Mouse (Mus musculus) WW6 (cell line): ENCODE measurements at regions not wholly inside any gene's neighbourhood (a gene's known extent, or its start where the extent isn't known, plus 50 kb on each side); places are given as distances from the start of the nearest gene placed in this dataset.
A peak's percentile ranks its signal among the peaks of the same experiment; 100 is the strongest.
"Not testable (repeated sequence)": the region's sequence is repeated elsewhere in the genome, so short reads cannot be mapped to it uniquely, and the experiment has no call there.

Source experiments
- DNase-seq: peaks from one replicate; pipeline ENCODE4 v3.0.0-alpha.2; 2013; ENCODE audit warnings: low read depth, low spot score

DNA sequence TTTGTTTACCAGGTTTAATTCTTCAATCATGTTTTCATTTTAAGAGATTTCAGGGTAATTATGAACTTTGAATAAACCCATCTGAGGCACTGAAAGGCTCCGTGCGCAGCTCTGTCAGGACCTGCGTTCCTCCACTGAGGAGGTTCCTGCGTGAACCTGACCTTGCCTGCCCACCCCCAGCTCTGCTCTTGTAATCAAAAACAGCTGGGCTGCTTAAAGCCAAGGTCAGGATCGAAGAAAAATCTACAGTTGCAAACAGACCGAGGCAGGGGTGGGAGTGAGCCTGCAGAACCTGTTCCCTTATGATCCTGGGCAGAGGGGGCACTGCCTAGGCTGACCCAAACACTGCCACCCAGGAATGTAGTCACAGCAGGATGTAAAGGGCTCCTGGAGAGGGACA, 134.8 kb upstream of the Bcor start:
- DNase-seq: no peak

DNA sequence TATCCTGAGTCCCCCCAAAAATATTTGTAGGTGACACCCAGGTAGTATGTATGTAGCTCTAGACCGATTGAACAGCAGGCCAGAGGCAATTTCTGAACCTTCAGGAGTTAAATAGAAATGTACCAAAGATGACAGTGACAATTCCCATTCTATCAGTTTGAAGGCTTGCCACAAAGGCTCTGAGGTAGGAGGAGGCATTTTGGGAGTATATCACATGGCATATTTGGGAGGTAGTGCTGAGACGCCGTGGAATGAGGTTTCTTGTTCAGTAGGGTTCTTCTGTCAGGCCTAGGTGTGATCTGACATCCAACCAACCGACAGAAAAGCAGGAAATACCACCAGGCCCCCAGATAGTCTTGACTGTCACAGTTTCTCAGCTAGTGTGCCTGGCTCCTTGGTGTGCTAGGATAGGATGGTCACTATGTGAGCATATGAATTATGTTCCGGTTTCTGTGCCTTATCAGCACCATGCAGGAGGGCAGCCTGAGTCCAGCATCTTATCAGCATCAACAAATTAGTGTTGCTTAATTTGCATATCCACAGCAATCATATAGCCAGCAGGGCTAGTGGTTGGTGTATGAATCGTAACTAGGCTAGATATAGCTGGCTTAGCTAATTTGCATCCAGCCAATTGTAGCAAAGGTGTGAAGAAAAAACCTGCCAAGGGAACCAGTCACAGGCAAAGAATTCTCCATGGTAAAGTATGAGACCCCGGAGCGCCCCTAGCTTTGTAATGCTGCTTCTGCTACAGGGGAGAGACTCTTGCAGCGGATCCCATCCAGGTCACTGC, 136.3 kb upstream of the Bcor start:
- no peak for DNase-seq

DNA sequence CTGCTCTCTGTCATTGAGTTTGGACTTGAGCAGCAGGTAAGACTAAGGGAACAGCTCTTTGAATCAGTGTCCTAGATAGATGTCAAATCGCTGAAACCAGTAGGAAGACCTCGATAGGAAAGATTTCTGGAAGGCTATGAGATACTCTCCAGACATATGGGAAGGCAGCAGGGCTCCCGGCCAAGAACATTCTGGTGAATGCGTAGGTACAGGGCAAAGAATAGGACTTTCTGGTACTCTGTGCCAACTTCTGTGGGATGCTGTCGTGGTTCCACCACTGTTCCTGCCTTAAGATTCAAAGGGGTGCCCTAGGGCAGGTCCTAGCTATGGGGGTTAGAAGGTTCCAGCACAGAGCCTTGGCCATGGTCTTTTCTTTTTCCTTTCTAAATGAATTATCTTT, 138.5 kb upstream of the Bcor start:
- DNase-seq: no peak

DNA sequence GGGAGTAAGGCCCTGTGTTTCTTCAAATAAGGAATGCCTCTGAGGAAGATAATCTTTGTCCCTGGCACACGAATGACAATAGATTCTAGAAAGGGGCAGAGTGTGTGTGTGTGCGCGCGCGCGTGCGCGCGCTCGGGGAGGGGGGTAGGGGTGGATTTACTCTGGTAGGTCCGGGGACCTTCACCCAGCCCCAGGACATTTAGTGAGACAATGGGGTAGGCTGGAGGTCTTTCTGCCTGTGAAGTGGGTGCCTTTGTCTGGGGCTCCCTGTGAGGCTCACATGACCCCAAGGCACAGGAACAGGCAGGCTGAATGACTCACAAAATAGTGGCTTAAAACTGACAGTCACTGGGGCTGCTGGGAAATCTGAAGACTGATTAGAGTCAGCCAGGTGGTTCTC, 139.1 kb upstream of the Bcor start:
- DNase-seq: no peak

DNA sequence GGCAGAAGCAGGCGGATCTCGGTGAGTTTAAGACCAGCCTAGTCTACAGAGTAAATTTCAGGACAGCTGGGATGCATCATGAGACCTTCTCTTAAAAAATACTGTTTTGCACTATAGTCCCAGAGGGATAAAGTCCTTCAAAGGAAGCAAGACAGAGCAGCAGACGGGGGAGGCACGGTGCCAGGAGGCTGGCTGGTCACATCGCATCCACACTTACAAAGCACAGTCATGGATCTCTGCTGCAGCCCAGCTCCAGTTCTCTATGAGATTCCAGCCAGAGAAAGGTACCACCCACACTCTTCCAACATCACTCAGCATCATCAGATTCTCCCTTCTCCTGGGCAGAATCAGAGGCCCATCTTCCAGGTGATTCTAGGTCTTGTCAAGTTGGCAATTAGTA, 144.5 kb upstream of the Bcor start:
- no peak for DNase-seq

DNA sequence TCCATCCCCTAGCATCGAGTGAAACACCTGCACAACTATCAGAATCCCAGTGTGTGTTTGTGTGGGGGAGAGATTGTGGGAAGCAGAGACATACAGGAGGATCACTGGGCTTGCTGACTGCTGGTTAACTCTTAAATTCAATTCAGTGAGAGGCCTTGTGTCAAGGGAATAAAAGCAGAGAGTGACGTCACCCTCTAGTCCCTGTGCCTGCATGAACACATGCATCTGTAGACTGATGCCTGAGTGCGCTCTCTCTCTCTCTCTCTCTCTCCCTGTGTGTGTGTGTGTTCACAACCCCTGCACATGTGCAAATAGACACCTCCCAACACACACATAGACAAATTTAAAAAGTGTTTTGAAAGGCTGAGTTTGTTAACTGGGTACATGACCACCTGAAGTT, 146.8 kb upstream of the Bcor start:
- no peak for DNase-seq

DNA sequence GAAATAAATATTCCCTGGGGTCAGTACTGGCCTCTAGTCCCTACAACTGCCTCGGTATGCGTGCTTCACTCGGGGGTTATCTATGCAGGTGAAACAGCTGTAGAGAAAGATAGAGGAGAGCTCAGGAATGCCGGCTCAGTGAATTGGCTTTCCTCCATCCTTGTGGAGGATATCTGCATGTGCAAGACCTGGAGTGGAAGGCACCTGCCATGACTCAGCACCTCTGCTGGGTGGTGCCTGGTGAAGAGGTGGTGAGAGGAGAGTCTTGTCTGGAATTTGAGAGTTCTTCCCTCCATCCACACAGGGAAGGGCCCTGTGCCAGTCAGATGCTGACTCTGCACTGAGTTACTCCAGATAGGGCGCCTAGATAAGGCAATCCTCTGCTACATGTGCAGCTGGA, 152.4 kb upstream of the Bcor start:
- DNase-seq: no peak

DNA sequence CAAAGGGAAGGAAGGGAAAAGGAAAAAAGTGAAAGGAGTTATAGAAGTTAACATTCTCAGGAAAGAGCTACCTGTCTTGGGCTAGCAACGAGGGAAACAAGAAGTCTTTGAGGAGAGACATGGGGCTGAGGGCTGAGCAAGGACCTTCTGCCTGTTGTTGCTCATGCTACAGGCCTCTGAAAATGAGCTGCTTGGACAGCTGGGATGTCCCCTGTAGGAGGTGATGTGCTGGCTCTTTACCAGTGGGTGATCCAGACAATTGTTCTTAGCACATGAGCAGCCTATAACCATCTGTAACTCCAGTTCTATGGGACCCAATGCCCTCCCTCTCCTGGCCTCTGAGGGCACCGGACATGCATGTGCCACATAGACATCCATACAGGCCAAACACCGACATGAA, 155.5 kb upstream of the Bcor start:
- DNase-seq: no peak

DNA sequence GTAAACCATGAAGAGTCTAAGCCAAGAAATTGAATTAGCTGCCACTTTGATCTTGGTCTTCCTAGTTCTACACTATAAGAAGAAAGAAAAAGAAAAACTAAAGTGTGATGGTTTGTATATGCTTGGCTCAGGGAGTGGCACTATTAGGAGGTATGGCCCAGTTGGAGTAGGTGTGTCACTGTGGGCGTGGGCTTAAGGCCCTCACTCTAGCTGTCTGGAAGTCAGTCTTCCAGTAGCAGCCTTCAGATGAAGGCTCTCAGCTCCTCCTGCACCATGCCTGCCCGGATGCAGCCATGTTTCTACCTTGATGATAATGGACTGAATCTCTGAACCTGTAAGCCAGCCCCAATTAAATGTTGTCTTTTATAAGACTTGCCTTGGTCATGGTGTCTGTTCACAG, 157.3 kb upstream of the Bcor start:
- not testable (repeated sequence) for DNase-seq

DNA sequence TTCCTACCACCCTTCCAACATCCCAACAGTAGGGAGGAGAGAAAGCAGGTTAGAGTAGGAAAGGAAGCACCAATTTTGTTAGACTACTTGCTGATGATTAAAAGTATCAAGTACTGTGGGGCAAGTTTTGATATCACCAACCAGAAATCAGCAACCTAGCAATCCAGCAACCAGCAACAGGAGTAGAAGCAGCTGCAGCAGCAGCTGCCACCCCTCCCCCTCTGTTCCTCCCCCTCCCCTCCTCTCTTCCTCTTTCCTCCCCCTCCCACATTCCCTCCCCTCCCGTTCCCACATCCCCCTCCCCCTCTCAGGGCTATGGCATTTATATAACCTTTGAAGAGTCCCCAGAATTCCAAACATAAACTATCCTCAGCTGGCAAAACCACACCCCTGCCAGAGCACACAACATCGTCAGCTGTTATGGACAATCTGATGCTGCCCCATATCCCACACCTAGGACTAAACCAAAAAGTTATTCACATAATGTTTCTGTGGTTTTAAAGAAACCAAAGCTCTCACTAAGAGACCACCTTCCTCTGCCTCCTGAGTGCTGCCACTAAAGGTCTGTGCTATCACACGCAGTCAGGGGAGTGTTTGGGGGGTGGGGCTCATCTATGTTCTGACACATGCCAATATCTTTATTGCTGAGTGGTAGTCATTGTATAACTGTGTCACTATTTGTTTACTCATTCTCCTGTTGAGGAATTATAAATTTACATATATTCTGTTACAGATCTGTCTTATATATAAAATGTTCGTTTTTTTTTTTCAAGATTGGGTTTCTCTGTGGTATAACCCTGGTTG, 158.9 kb upstream of the Bcor start:
- no peak for DNase-seq

DNA sequence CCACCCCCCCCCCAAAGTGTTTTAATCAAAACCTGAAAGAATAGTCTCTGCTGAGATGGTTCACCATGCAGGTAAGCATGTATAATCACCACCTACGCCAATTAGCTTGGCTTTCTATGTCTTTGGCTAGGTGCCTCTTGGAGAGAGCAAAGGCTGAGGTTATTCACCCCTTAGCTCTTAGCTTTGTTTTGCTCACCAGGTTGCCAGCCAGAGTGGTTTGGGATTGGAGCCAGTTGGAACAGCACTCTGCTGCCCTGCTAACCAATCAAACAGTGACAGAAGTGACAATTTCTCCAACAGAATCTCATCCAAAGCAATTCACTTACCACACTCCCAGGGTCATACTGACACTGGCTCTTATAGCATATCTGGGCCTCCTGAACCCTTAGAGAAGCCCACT, 162.3 kb upstream of the Bcor start:
- no peak for DNase-seq

DNA sequence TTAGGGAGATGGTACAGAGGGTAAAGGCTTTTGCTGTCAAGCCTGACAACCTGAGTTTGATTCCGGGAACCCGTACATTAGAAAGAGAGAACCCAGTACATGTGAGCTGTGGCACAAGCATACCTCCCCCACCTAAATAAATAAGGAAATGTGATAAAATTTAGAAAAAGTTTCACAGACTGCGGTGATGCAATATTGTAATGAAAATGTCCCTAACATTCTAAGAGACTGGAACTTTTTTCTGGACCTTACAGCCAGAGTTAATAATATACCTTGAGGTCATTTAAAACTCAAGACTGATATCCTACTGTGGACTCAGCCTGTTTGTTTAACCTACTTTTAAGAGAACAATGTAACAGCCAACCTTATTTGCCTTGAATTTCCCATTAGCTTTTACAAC, 163.1 kb upstream of the Bcor start:
- no peak for DNase-seq

DNA sequence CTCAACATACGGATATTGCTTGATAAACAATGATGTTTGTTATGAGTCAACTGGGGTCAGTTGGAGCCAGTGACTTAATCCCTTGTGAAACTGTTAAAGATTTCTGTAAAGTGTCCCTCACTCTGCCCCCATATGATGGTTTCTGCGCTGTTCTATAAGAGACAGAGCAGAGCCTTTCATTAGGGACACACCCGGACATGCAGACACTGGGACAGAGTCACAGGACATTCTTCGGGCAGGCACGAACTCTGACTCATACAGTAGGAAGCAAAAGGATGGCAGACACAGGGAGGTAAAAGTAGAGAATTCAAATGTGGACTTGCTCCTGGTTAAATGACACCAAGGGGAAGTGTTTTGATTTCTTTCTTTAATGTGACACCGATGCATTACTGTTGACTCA, 163.7 kb upstream of the Bcor start:
- no peak for DNase-seq

DNA sequence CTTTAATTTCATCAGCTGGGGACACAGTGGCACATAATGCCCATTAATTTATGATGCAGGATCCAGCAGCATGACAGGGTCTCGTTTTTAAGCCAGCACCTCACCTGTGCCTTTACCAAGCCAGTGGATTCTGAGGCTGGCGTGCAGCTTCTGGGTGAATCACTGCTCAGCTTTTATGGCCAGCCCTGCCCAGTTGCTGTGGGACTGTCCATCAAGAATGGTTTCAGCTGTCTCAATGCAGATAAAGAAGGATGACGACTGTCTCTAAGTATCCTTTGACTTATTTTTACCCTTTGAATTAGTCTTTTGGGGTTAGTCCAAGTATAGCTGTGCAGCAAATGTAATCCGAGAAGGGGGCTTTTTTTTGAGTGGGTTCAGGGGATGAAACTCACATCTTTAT, 167.3 kb upstream of the Bcor start:
- no peak for DNase-seq

DNA sequence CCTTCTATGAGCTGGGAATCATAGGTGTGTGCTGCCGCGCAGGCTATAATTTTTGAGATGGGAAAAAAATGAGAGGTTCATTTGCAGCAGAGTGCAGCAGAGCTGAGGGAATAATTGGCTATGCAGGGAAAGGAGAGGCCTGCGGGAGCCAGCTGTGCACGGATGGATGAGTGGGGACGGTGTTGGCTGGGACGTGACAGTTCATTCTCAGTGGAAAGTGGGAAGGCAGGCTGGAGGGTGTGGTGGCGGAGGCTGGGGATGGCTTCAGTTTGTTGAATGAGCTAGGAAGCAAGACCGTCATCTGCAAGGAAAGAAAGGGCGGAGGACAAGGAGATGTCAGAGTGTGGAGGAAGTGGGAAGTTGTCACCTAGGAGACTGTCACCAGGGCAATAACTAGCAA, 180.4 kb upstream of the Bcor start:
- no peak for DNase-seq

DNA sequence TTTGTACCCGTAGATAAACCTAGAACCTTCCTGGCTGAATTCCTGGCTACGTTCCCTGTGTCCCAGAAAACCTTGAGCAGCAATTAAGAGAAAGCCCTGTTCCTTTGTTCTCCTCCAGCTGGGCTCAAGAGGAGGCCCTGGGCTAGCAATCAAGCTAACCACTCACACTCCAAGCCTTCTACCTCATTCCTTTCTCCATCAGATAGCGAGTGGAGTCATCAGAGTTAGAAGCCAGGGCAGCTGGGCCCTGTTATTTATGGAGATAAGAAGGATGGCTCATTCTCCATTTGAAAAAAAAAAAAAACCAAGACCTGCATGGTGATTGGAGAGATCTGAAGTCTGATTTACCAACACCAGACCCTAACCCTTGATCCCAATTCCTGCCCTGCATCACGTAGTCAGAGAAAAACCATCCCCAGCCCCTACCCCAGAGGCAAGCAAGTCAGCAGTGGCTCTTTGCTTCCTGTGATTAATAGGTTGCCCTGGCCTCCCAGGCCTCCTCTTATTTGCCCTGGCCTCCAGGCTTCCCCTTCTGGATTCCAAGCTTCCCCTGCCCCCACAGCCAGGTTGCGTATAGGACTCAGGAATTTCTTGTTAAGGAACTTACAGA, 181.3 kb upstream of the Bcor start:
- no peak for DNase-seq

DNA sequence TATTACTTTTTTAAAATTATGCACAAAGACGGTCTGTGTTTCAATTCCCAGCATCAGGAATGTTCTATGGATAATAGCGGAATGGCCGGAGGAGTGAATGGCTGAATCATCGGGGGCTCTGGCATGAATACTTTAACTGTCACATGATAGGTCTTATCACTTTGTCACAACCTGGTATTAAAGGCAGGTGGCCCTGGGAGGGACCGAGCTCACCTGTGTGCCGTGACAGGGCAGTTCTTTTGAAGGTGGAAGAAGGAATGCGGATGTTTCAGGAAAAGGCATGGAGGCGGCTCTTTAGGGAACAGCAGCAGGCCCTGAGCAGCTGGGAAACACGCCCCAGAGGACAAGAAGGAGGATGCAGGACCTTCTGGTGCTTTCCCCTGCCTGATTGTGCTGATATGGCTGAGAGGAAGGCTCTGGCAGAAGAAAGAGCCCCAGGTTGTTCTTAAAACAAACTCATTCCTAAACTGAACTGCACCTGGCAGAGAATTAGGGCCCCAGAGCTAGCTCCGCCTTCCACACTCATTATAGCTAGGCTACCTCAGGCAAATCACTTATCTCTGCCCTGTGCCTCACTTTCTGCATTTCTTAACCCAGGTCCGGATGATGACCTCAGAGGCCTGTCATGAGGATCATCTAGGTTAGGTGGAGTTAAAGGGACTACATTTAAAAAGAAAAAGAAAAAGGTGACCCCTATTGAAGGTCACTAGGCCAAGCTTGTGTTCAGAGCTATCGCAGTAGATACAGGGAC, 184.8 kb upstream of the Bcor start:
- no peak for DNase-seq

DNA sequence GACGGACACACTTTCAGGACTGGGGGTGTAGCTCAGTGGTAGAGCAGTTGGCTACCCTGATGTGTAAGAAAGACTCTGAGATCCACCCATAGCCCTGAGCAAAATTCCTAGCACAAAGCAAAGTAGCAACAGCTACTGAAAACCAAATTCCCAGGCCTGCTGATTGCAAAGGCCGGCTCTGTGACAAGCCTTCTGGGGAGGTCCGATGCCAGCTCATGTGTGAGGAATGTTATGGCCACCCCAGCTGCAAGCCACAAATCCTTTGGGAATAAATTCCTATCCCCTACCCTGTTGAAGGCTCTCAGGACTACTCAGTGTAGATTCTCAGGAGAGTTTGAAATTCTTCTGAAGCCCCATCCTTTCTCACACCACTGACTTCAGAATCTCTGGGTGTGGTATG, 186.7 kb upstream of the Bcor start:
- DNase-seq: no peak

DNA sequence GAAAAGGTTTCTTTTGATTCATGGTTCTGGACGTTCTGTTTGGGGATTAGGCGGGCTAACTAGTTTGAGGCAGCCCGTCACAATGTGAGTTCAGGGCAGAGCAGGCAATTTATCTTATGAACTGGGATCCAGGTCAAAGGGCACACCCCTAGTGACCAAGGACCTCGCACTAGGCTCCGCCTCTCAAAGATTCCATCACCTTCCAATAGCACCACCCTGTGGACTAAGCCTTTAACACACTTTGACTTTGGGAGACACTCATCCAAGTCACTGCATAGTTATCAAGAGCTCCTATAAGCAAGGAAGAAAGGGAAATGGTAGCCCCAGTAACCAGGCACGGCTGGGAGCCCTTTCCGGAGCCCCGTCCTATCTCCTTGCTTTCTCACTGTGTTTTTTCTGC, 188.0 kb upstream of the Bcor start:
- peak; percentile 16 for DNase-seq

DNA sequence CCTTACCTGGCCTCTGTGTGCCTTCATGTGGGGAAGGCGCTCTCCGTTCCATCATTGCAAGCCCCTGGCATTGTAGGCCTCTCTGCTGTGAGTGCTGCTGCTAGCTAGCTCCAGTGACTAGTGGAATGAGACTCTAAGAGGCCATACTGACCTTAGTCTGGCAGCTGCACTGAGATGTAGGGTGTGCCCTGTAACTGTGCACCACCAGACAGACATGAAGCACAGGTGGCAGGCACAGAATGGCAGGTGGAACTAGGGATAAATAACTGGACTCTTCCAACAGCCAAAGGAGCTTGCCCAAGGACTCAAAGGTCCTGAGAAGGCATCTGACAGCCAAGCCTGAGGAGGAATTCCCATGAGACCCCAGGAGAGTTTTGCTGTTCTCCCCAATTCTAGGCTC, 194.7 kb upstream of the Bcor start:
- no peak for DNase-seq

DNA sequence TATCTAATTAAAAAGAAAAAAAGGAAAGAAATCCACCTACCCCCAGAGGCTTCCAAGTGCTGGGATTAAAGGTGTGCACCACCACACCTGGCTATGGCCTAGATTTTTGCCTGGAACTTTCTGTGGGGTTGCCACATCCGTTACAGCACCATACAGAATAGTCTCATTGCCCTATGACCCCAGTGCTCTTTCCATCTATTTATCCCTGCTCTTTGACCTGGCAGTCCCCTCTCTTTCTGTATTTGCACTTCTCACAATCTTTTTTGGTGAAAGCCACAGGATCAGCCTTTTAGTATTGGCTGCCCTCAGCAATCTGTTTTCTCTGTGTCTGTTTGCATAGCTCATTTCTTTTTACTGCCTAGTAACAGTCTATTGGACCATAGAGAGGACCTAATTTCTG, 197.9 kb upstream of the Bcor start:
- DNase-seq: no peak
